1 mouse cellular context compared by ENCODE assay signal in genomic region chr11:121420379-121420778, GRCm38 (mm10).
A peak's percentile ranks its signal among the peaks of the same experiment; 100 is the strongest.
TF ChIP-seq lines count a peak whose summit lies in the region.

No protein-coding gene starts in this region.

TF ChIP-seq in CH12.LX, 34 proteins besides CTCF, POLR2A, EP300 and RAD21 (continued from another document):
- TF ChIP-seq BHLHE40 (IDR thresholded peaks at IDR 0.05; ENCODE audit: low read depth, low read length) (peak; percentile 29; the same call in 1 of the 2 replicates), PAX5 (IDR thresholded peaks at IDR 0.05; ENCODE audit: low read length) (no peak), CHD1 (IDR thresholded peaks at IDR 0.05; ENCODE audit: low read depth, low read length) (no peak), UBTF (IDR thresholded peaks at IDR 0.05; ENCODE audit: low read depth, low read length) (no peak), RCOR1 (conservative IDR thresholded peaks at IDR 0.05; ENCODE audit: low read depth, low read length) (no peak), ZC3H11A (IDR thresholded peaks at IDR 0.05; ENCODE audit: low read depth, low read length) (no peak), MAX (IDR thresholded peaks at IDR 0.05; ENCODE audit: low read length) (no peak), ZKSCAN1 (IDR thresholded peaks at IDR 0.05; ENCODE audit: borderline replicate concordance, low read depth, low read length) (no peak), ZNF384 (IDR thresholded peaks at IDR 0.05; ENCODE audit: low read depth, low read length) (no peak), CHD2 (IDR thresholded peaks at IDR 0.05; ENCODE audit: low read length) (no peak), USF1 (IDR thresholded peaks at IDR 0.05; ENCODE audit: low read depth, low read length) (no peak), USF2 (conservative IDR thresholded peaks at IDR 0.05; ENCODE audit: low read depth, low read length) (no peak), HCFC1 (IDR thresholded peaks at IDR 0.05; ENCODE audit: low read depth, low read length) (no peak), GABPA (IDR thresholded peaks at IDR 0.05; ENCODE audit: insufficient replicate concordance, low read depth, low read length) (no peak)
